Mouse (Mus musculus): Measurements from ENCODE around the gene 2700049A03Rik.

- TF ChIP-seq CTCF (IDR thresholded peaks at IDR 0.05; ENCODE audit: low read depth, low read length), result no peak
- no peak for TF ChIP-seq POLR2A (IDR thresholded peaks at IDR 0.05; ENCODE audit: borderline replicate concordance, low read depth, low read length)
Measured at GRCm38 (mm10) chr12:71148801-71149200, 12.2 kb downstream of the 2700049A03Rik start.

All from bone marrow macrophage, adult 2 months (primary cell).